Mouse (Mus musculus) lung, postnatal 4 days (tissue): ENCODE data around the gene Ezr.
A peak's percentile ranks its signal among the peaks of the same experiment; 100 is the strongest.
"Not testable (repeated sequence)": the region's sequence is repeated elsewhere in the genome, so short reads cannot be mapped to it uniquely, and the experiment has no call there.

Source experiments
- DNase-seq, 2 experiments: peaks; one replicate each; pipeline ENCODE4 v3.0.0; 2021

Gene Ezr

GRCm38 (mm10) chr17:6702625-6703221, 79.9 kb downstream of the Ezr start:
- peak in 1 of 2 experiments; percentile 32 for DNase-seq

DNA sequence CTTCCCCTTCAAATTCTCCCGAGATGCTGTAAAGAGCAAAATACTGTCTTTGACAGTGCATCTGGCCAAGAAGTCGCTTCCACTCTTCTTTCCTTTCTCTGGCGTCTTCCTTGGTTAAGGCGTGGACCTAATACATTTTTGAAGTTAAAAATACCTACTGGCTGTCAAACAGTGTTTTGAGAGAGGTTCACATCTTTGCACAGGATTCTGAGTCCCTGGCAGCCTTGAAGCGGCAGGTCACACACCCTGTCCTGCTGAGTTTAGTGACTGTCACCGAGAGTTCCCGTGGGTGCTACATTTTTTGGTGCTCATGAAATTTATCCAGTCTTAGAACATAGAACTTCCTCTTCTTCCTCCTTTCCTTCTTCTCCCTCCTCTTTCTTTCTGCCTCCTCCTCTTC, 82.5 kb downstream of the Ezr start:
- not testable (repeated sequence) for DNase-seq

DNA sequence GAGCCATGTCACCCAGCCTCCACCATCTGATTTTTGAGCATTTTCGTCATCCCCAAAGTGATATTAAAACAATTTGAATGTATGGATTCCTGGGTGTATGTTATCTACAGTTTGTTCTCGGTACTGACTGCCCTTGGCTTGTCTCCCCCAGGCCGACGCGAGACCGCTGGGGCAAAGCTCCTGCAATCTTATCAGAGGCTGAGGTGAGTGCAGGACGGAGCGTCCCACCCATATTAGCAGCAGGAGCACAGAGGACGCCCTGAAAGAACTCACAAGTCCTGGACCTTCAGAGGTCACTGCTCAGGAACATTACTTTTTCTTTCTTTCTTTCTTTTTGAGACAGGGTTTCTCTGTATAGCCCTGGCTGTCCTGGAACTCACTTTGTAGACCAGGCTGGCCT, 83.1 kb downstream of the Ezr start:
- not testable (repeated sequence) for DNase-seq

DNA sequence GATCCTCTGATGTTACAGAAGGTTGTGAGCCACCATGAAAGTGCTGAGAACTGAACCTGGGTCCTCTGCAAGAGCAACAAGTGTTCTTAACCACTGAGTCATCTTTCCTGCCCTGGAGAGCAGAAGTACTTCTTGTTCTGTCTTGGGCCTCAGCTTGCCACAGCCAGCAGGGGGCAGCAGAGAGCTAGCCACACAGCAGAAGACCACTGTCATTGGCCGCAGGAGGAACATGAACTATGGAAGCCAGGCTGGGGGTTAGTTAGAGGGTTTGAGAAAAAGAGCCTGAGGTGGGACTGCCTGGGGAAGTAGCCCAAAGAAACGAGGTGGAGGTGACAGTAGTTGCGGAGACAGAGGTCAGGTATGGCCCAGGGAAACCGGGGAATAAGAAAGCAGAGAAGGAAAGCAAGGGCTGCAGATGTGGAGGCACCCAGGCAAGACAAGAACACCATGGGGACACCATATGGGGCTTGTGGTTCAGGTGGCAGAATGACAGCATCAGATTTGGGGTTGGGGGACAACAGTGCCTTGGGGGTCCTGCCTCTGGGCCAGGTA, 85.3 kb downstream of the Ezr start:
- peak; percentile 67 to 76 for DNase-seq

GRCm38 (mm10) chr17:6696521-6696920, 86.1 kb downstream of the Ezr start:
- not testable (repeated sequence) for DNase-seq

- not testable (repeated sequence) for DNase-seq
Measured at GRCm38 (mm10) chr17:6695712-6696111, 86.9 kb downstream of the Ezr start.

GRCm38 (mm10) chr17:6691596-6691995, 91.0 kb downstream of the Ezr start:
- peak; percentile 72 to 94 for DNase-seq

DNA sequence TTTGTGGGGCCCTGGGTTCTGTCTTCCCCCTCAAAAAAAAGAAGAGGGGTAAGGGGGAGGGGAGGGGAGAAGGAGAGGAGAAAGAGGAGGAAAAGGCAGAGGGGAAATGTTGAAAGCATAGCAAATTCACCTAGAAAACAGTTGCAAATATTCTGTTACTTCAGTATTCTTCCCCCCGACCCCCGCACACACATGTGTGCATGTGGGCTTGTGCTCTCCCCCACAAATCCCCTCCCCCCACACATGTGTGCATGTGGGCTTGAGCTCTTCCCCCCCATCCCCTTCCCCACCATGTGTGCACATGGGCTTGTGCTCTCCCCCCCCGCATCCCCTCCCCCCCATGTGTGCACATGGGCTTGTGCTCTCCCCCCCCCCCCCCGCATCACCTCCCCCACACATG, 93.2 kb downstream of the Ezr start:
- not testable (repeated sequence) for DNase-seq
